Mouse (Mus musculus): ENCODE measurements at regions not wholly inside any gene's neighbourhood (a gene's known extent, or its start where the extent isn't known, plus 50 kb on each side); places are given as distances from the start of the nearest gene placed in this dataset.
"Not testable (repeated sequence)": the region's sequence is repeated elsewhere in the genome, so short reads cannot be mapped to it uniquely, and the experiment has no call there.

DNA sequence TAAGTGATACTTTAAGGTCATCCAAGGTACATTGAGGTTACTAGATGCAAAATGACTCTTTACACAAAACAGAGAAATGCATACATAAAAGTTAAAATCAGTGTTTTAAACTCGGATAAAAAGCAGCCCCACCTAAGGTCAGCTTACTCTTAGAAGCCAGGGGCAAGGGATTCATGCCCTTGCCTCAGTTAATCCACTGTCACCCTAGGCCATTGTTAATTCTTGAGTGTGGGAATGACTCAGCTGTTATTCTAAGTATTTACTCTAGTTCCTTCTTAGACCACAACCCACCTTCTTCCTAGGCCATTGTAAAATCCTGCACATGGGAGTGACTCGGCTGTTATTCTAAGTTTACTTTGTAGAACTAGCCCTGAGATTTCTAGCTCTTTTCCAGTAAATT is 64.1 kb upstream of the Ces1h start:
- not testable (repeated sequence) for DNase-seq

DNA sequence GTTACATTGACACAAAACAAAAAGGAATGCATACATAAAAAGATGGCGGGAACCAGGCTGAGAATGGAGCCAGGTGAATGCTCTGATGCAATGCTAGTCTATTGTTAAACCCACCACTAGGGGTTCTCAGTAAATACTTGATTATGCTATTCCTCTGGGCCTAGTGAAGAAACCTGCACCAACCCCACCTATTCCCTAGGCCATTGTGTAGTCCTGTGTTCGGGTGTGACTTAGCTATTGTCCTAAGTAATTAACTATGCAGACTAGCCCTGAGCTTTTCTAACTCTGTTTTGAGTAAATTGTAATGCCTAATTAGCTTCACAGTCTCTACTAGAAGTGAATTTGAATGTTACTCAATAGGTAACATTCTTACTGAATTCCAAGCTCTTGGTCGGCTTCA is 62.4 kb upstream of the Ces1h start:
- no peak for DNase-seq

DNA sequence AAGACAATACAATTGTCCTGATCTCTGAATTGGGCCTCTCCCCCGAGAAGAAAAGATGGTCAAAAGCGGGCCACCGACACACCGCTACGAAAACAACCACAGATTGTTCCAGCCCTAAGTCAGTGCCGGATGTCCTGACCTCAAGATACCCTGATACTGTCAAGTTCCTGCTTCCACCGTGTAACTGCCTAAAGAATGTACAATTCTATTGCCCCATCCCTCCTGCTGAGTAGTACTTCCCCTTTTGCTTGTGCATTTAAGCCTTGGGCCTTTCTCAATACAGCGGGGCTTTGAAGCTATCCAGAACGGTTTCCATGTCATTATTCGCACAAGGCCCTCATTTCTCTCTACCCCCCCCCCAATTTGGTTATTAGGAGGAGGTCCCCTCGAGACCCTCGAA is 57.1 kb upstream of the Ces1h start:
- DNase-seq: not testable (repeated sequence)

DNA sequence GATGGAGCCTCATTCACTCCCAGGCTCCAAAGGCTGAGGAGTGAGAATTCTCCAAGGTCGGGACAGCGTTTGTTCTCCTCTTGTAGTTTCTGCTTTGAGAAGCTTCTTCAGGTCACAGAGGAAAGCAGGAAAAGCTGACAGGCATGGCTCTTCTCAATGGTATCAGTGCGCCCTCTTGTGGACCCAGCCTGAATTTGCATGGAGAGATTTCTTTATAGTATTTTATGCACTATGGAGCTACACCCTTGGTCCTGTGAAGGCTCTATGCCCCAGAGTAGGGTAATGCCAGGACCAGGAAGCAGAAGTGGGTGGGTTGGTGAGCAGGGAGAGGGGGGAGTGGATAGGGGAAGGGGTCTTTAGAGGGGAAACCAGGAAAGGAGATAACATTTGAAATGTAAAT is 51.1 kb upstream of the Ces1h start:
- DNase-seq: peak; percentile 28 to 76

Data from kidney, adult 8-10 months (tissue).